Mouse (Mus musculus) heart, postnatal 0 days (tissue): ENCODE data around the gene Rnf24. TPM values are rescaled to one million over a fixed set of nuclear protein-coding genes. Genes with fewer than 3 reads are reported as not detected.

Experiments
- ATAC-seq: fragments of 200-750 bp; cut with Nextera tagmentation; 2 replicates; pipeline ENCODE4 v1.8.0; 2017; ENCODE audit warnings: low read depth, moderate number of reproducible peaks, moderate library complexity; ENCODE audit not compliant: insufficient read depth
- DNase-seq: peaks from one replicate; pipeline ENCODE4 v3.0.0-alpha.2; 2016; ENCODE audit warnings: low spot score
- H3K27ac ChIP-seq: fragments of 300-500 bp; sonication (generic); 2 replicates; pipeline ENCODE4 v1.5.1; 2014; ENCODE audit warnings: low read depth, mild to moderate bottlenecking
- H3K27me3 ChIP-seq: fragments of 300-500 bp; sonication (generic); 2 replicates; pipeline ENCODE4 v1.6.1; 2014; ENCODE audit warnings: low read length, mixed read lengths; ENCODE audit not compliant: control insufficient read depth, insufficient read depth
- H3K36me3 ChIP-seq: fragments of 300-500 bp; sonication (generic); replicated peaks from 2 replicates; pipeline ENCODE4 v1.6.1; 2014; ENCODE audit warnings: low read length, mixed read lengths; ENCODE audit not compliant: control insufficient read depth, insufficient read depth
- H3K4me1 ChIP-seq: fragments of 300-500 bp; sonication (generic); 2 replicates; pipeline ENCODE4 v1.6.1; 2014; ENCODE audit warnings: antibody characterized with exemption; ENCODE audit not compliant: control insufficient read depth, insufficient read depth
- H3K4me2 ChIP-seq: fragments of 300-500 bp; sonication (generic); 2 replicates; pipeline ENCODE4 v1.6.1; 2014; ENCODE audit warnings: low read depth, mild to moderate bottlenecking, low read length, moderate library complexity
- H3K4me3 ChIP-seq: fragments of 300-500 bp; sonication (generic); 2 replicates; pipeline ENCODE4 v1.5.1; 2014; ENCODE audit warnings: low read depth, low read length
- H3K9ac ChIP-seq: fragments of 300-500 bp; sonication (generic); replicated peaks from 2 replicates; pipeline ENCODE4 v1.6.1; 2014; ENCODE audit warnings: low read depth, low read length, mixed read lengths
- H3K9me3 ChIP-seq: fragments of 300-500 bp; sonication (generic); replicated peaks from 2 replicates; pipeline ENCODE4 v1.6.1; 2016; ENCODE audit warnings: low read length; ENCODE audit not compliant: control insufficient read depth
- CTCF ChIP-seq: IDR thresholded peaks from 2 replicates; pipeline ENCODE4 v1.5.1; 2016; ENCODE audit warnings: antibody characterized with exemption, control low read depth, low read depth
- EP300 ChIP-seq: IDR thresholded peaks from 2 replicates; pipeline ENCODE4 v1.6.1; 2016; ENCODE audit warnings: antibody characterized with exemption, low read depth
- WGBS: fragments of 180-500 bp; shearing (Covaris S2); extraction: QIAGEN DNeasy Blood & Tissue Kit; methylation state at CpG from one replicate; pipeline ENCODE4 v1.1.7; 2014; 5-methylcytosine and 5-hydroxymethylcytosine counted together
- polyA plus RNA-seq: library from polyadenylated mRNA; unstranded; fragments of >200 nt; fragmentation: Nextera tagmentation; extraction: Ambion mirVana; gene quantifications from 2 replicates; pipeline ENCODE4 v1.2.1, GENCODE M21; 2015
- total RNA-seq: library from RNA; depleted of rRNA; stranded (reverse); fragments of >200 nt; gene quantifications from 2 replicates; pipeline ENCODE4 v1.2.3, GENCODE M21; 2014; ENCODE audit warnings: low replicate concordance; rRNA removed

Rnf24 gene
- total RNA-seq (1.0 and 7.7 TPM in 2 replicates), polyA plus RNA-seq (1.3 and 1.4 TPM in 2 replicates)

GRCm38 (mm10) chr2:131352747-131353563 is at the start of gene Rnf24:
Gene Rnf24 (minus strand): TSS chr2:131352892.
- peak within 1 kb of the TSS; percentile 69 for H3K9ac ChIP-seq
- H3K27me3 ChIP-seq, result no peaks in the 10 kb centered on the region
- H3K36me3 ChIP-seq, result no peaks in the 10 kb centered on the region
- H3K27ac ChIP-seq, result peak within 1 kb of the TSS; percentile 68
- WGBS, result under 1% methylated on average over 47 of the region's 54 CpGs
- H3K4me1 ChIP-seq, result 0 out of 2 replicates have a peak, but pooled peaks cover 11% of the 10 kb centered on the region
- ATAC-seq, result peak; percentile 98
- H3K4me3 ChIP-seq, result peak within 1 kb of the TSS; percentile 86
- peak within 1 kb of the TSS; percentile 94 for H3K4me2 ChIP-seq
- no peaks in the 10 kb centered on the region for H3K9me3 ChIP-seq
- peak; percentile 89 for DNase-seq
- no peak for TF ChIP-seq CTCF
- TF ChIP-seq EP300, result peak; percentile 45; the same call in 1 of the 2 replicates

GRCm38 (mm10) chr2:131401794-131402495 is 49.3 kb upstream of the Rnf24 start:
- ATAC-seq (peak; percentile 83), DNase-seq (peak; percentile 42)
- WGBS, result 38% methylated on average over 8 of the region's 8 CpGs
- H3K27ac ChIP-seq, result peak overlapping the region; percentile 83
- no peak overlapping the region for H3K9ac ChIP-seq
- H3K4me2 ChIP-seq, result no peak overlapping the region
- H3K4me3 ChIP-seq, result peak overlapping the region; percentile 6; the same call in 1 of the 2 replicates
- H3K9me3 ChIP-seq, result no peaks in the 10 kb centered on the region
- no peaks in the 10 kb centered on the region for H3K27me3 ChIP-seq
- TF ChIP-seq CTCF (no peak), EP300 (peak; percentile 70)
- peaks cover 3% of the 10 kb centered on the region for H3K4me1 ChIP-seq
- no peaks in the 10 kb centered on the region for H3K36me3 ChIP-seq

GRCm38 (mm10) chr2:131400846-131401245 is 48.2 kb upstream of the Rnf24 start:
- Histone ChIP-seq H3K27ac (peak overlapping the region; percentile 83), H3K4me2 (no peak overlapping the region), H3K4me3 (no peak overlapping the region), H3K9ac (no peak overlapping the region), H3K4me1 (peaks cover 1% of the 10 kb centered on the region), H3K9me3 (no peaks in the 10 kb centered on the region), H3K27me3 (no peaks in the 10 kb centered on the region), H3K36me3 (no peaks in the 10 kb centered on the region)
- TF ChIP-seq CTCF, result no peak
- no peak for TF ChIP-seq EP300
- no peak for DNase-seq
- 50% methylated on average over 2 of the region's 2 CpGs for WGBS
- ATAC-seq, result no peak

GRCm38 (mm10) chr2:131397323-131397848 is 44.7 kb upstream of the Rnf24 start:
- Histone ChIP-seq H3K9me3 (no peaks in the 10 kb centered on the region), H3K27me3 (no peaks in the 10 kb centered on the region), H3K4me2 (no peak overlapping the region), H3K27ac (no peak overlapping the region), H3K36me3 (no peaks in the 10 kb centered on the region), H3K4me1 (peaks cover 10% of the 10 kb centered on the region), H3K9ac (no peak overlapping the region), H3K4me3 (no peak overlapping the region)
- TF ChIP-seq CTCF (no peak), EP300 (no peak)
- no peak for DNase-seq
- ATAC-seq, result no peak
- 87% methylated on average over 5 of the region's 5 CpGs for WGBS

- 75% methylated on average over 10 of the region's 10 CpGs for WGBS
- Histone ChIP-seq H3K4me3 (no peak overlapping the region), H3K36me3 (no peaks in the 10 kb centered on the region), H3K9ac (no peak overlapping the region), H3K9me3 (no peaks in the 10 kb centered on the region), H3K27me3 (no peaks in the 10 kb centered on the region), H3K4me2 (no peak overlapping the region), H3K27ac (no peak overlapping the region), H3K4me1 (no peaks in the 10 kb centered on the region)
- no peak for TF ChIP-seq CTCF
- TF ChIP-seq EP300, result no peak
- ATAC-seq (no peak), DNase-seq (no peak)
Measured at GRCm38 (mm10) chr2:131386350-131386962, 33.8 kb upstream of the Rnf24 start.
